Mouse (Mus musculus): ENCODE data around the gene P4hb.
"Not testable (repeated sequence)": the region's sequence is repeated elsewhere in the genome, so short reads cannot be mapped to it uniquely, and the experiment has no call there.

The P4hb gene

GRCm38 (mm10) chr11:120572417-120572751, 669 bp downstream of the P4hb start:
- no peak for DNase-seq (ENCODE audit: low read depth)

GRCm38 (mm10) chr11:120571754-120572416, 1.2 kb downstream of the P4hb start:
- no peak for DNase-seq (ENCODE audit: low read depth)

- no peak for DNase-seq (ENCODE audit: low read depth)
These were observed 1.9 kb downstream of the P4hb start for GRCm38 (mm10) chr11:120571122-120571521.

- DNase-seq (ENCODE audit: low read depth), result no peak
These were observed 4.7 kb downstream of the P4hb start for GRCm38 (mm10) chr11:120568324-120568723.

GRCm38 (mm10) chr11:120565114-120565513, 7.9 kb downstream of the P4hb start:
- DNase-seq (ENCODE audit: low read depth), result no peak

GRCm38 (mm10) chr11:120562949-120563348, 10.1 kb downstream of the P4hb start:
- DNase-seq (ENCODE audit: low read depth), result no peak

GRCm38 (mm10) chr11:120560952-120561728, 11.9 kb downstream of the P4hb start:
- DNase-seq (ENCODE audit: low read depth), result no peak

GRCm38 (mm10) chr11:120558843-120559242, 14.2 kb downstream of the P4hb start:
- DNase-seq (ENCODE audit: low read depth), result not testable (repeated sequence)

GRCm38 (mm10) chr11:120555260-120555659, 17.8 kb downstream of the P4hb start:
- DNase-seq (ENCODE audit: low read depth), result no peak

GRCm38 (mm10) chr11:120554834-120555233, 18.2 kb downstream of the P4hb start:
- DNase-seq (ENCODE audit: low read depth), result no peak

- no peak for DNase-seq (ENCODE audit: low read depth)
These were observed 20.3 kb downstream of the P4hb start for GRCm38 (mm10) chr11:120552736-120553135.

- DNase-seq (ENCODE audit: low read depth), result no peak
These were observed 22.1 kb downstream of the P4hb start, which contains the start of gene Ppp1r27 for GRCm38 (mm10) chr11:120550810-120551440. Gene Ppp1r27 (minus strand): TSS chr11:120551132.

GRCm38 (mm10) chr11:120549986-120550809, 22.9 kb downstream of the P4hb start:
- DNase-seq (ENCODE audit: low read depth), result no peak

GRCm38 (mm10) chr11:120549168-120549945, 23.7 kb downstream of the P4hb start, which contains the start of gene Mcrip1:
Gene Mcrip1 (minus strand): TSS chr11:120549727.
- DNase-seq (ENCODE audit: low read depth), result peak; percentile 76

- no peak for DNase-seq (ENCODE audit: low read depth)
These were observed 24.3 kb downstream of the P4hb start for GRCm38 (mm10) chr11:120548786-120549167.

- no peak for DNase-seq (ENCODE audit: low read depth)
These were observed 24.8 kb downstream of the P4hb start for GRCm38 (mm10) chr11:120548214-120548613.

GRCm38 (mm10) chr11:120547469-120547868, 25.6 kb downstream of the P4hb start:
- no peak for DNase-seq (ENCODE audit: low read depth)

GRCm38 (mm10) chr11:120545964-120546363, 27.1 kb downstream of the P4hb start:
- no peak for DNase-seq (ENCODE audit: low read depth)

- DNase-seq (ENCODE audit: low read depth), result no peak
These were observed 30.7 kb downstream of the P4hb start for GRCm38 (mm10) chr11:120542376-120542775.

- no peak for DNase-seq (ENCODE audit: low read depth)
These were observed 31.1 kb downstream of the P4hb start for GRCm38 (mm10) chr11:120541907-120542306.

GRCm38 (mm10) chr11:120539285-120540014, 33.6 kb downstream of the P4hb start:
- DNase-seq (ENCODE audit: low read depth), result no peak

All from c-Kit-positive CD71-negative TER-119-negative erythroid progenitor cells, embryonic 14.5 days (primary cell).